Mouse (Mus musculus): ENCODE measurements at regions not wholly inside any gene's neighbourhood (a gene's known extent, or its start where the extent isn't known, plus 50 kb on each side); places are given as distances from the start of the nearest gene placed in this dataset.

DNA sequence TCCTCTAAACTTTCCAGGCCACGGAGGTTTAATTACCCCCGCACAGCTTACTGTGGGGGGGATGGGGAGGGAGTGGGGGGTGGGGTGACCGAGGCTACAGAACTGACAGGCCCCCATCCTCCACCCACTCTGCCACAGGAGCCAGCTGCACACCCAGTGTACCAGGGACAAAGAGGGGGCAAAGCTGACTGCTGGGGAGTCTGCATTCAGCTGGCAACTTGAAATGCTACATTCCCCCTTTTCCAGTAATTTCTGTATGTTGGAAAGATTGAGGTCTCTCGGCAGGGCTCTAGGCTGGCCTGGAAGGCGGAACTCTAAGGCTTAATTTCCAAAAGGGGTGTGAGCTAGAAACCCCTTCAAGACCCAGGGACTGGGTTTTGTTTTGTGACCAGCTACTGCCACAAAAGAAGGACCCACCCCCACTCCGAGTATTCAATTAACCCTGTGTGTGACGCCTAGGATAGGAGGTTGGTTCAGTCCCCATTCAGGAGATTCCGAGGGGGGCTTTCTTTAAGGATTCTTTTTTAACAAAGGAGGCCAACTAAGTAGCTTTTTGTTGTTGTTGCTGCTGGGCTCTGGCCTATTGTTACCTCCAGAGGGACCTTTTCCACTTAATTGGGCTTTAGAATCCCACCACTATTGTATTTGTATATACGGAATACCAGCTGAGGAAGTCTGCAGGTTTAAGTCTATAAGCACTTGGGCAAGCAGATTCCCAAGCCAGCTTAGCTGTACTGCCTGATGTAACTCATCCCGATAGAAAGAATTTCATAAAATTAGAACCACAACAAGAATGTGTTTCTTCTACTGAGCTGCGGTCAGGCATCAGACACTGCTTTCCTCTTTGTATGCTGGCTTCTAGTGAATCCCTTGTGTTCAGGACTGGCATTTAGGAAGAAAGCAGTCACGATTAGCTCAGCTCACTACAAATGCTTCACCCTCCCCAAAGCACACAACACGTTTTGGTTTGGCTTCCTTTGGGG, 191.2 kb downstream of the Sox11 start:
- no peak for DNase-seq (ENCODE audit: inconsistent age in 2 of 2, low spot score in 1 of 2)

DNA sequence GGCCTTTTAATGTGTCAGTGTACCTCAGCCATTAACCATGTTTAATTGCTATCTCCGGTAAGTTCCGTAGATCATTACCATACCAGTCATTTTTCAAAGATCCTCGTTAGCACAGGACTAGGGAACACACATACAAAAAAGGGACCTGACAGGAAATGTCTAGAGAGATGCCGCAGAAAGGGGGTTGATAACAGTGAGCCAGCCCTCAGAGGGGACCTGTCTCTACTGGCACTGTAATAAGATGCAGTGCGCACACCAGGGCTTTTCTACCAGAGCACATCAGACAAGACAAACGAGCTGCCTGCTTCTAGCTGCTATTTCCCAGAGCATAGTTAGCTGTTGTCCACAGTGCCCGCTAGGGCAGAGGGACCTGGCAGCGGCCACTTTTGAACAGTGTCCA, 199.1 kb downstream of the Sox11 start:
- DNase-seq (ENCODE audit: inconsistent age in 2 of 2, low spot score in 1 of 2) = no peak

DNA sequence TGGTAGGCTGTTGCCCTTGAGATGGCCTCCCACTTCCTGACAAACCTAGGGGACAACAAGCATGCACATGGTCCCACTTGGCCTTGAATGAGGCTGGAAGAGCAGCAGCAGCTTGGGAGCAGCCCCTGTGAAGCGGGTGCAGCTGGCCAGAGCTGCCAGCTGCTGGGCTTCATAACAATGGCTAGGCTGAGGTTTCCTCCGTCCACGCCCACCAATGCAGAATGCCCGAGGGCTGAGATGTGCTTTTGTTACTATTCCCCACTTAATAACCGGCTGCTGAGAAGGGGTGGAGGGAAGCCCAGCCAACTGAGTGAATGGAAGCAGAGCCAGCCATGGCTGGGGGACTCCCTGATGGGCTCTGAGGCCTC, 202.1 kb downstream of the Sox11 start:
- DNase-seq (ENCODE audit: inconsistent age in 2 of 2, low spot score in 1 of 2) = peak; percentile 12 to 29

DNA sequence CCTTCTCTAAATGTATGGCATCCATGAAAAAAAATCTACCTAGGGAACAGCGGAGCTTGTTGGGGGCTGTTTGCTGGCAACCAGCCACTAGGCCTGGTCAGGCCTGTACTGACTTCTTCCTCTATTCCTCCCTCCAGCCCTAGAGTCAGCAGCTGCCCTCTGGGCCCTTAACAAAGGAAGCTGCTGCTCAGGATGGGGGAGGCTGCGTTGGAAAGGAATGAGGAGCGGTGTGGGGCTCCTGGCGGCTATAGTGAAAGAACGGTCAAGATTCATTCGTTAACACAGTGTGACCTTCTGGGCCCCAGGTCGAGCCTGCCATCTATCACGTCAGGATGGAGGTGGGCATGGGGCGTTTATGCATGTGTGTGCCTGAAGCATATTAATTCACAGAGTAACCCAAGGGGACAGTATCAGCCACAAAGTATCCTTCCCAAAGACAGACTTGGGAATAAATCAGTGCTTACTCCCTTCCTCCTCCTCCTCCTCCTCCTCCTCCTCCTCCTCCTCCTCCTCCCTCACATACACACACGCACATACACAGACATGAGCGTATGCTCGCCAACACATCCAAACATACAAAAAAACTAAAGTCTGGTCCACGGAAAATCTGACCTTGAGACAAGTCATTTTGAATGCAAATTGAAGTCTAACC, 202.6 kb downstream of the Sox11 start:
- no peak for DNase-seq (ENCODE audit: inconsistent age in 2 of 2, low spot score in 1 of 2)

DNA sequence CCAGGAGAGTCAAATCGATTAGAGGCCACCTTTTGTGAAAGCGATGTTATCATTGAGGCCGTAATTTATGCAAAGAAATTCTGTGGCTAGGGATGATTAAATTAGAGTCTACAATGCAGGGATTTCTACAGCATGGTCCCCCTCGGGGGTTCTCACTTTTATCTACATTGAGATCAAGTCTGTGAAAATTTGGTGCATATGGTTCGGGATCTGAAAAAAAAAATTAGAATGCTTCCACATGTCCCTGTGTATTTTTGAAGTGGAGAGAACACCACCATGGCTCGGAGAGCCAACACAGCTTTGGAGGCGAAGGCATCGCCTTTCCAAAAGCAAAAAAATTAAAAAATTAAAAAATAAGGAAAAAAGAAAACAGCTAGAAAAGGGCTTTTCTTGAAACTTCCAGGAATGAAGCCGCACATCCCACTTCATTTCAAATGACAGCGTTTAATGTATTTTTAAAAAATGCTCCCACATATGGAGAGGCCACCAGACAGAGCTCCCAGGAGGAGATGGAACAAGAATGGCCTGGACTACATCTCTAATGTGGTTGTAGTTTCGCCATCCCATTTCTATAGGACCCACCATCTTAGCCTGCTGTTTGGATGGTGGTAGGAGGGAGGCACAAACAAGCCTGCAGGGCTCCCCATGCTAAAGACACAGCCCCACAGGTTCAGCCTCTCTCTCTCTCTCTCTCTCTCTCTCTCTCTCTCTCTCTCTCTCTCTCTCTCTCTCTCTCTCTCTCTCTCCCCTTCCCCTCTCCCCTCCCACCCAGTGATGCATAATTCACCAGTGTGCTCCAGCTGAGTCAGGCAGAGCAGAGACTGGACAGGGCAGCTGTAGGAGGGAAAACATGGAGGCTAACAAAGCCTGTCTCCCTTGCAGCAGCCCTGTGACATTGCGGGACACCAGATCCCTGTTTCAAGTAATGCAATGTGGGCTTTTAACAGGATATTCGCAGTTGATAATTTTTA, 203.4 kb downstream of the Sox11 start:
- no peak for DNase-seq (ENCODE audit: inconsistent age in 2 of 2, low spot score in 1 of 2)

DNA sequence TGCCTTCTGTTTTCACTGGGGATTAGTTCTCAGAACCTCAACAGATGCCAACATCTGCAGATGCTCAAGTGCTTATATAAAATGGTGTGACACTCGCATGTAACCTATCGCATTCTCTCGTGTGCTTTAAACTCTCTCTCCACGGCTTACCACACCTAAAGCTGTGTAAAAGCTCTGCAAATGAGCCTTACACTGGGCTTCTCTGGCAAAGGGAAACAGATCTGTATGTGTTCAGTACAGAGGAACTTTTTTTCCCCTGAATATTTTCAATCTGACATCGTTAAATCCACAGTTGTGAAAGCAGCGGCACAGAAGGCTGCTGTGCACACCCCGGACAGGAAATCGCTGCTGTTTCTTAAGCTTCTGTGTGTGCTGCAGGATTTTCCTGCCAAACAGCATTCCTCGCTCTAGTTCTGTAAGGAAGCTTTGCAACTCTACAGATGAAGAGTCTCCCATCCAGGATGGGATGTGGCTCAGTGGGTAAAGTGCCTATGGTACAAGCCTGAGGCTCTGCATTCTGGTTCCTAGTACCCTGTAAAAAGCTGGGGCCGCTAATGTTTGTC, 206.3 kb downstream of the Sox11 start:
- no peak for DNase-seq (ENCODE audit: inconsistent age in 2 of 2, low spot score in 1 of 2)

DNA sequence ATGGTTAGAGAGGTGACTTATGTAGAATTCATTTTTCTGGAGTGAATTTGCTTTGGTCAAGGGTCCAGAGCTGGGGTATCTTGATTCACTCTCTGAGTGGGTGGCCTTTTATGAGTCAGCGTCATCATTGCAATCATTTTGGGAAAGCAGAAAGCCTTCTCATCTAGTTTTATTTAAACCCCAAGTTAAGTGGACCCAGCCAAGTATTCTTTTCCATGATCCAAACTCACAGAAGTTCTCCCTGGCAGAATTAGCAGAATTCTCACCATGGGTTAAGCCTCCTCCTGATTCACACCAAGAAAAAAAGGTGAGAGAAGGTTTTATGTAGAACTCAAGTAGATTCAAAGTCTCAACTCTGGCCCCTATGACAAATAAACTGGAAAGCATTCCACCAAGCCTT, 211.8 kb downstream of the Sox11 start:
- no peak for DNase-seq (ENCODE audit: inconsistent age in 2 of 2, low spot score in 1 of 2)

DNA sequence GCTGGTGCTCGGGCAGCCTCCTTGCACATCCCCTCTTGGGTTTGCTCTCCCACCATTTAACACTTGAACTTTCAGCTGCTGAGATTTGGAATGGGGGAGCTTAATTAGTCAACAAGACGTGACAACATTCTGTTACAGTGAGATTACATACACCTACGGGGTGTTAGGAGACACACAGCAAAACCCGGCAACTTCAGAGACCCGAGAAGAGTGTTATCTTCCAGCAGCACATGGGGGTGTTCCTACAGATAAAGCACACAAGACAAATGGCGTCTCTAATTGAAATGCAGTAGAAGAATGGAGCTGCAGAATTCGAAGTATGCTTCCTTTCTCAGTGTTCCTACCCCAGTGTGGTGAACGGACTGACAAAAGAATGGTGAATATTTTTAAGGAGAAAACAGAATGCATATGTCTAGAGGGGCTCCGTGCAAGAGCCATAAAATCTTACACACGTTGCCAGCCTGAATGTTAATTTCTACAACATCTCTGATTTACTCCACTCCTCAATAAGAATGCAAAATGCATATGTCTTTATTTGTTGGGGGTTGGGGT, 215.2 kb downstream of the Sox11 start:
- no peak for DNase-seq (ENCODE audit: inconsistent age in 2 of 2, low spot score in 1 of 2)

DNA sequence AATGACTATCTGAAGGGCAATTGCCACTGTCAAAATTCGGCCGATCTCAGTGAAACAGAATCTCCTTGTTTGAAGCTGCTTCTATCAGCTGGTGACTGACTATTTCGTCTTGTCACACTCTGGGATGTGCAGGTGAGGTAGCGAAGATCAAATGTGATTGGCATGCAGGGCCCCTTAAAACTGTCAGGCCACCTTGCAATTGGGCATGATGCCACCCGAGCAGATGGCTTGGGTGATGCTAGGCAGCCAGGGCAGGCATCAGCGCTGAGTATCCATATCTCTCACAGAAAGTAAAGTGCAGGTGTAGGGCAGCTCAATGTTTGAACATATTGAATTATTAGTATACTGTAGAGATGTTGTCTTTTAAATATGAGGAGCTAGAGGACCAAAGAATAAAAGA, 223.8 kb downstream of the Sox11 start:
- DNase-seq (ENCODE audit: inconsistent age in 2 of 2, low spot score in 1 of 2) = no peak

DNA sequence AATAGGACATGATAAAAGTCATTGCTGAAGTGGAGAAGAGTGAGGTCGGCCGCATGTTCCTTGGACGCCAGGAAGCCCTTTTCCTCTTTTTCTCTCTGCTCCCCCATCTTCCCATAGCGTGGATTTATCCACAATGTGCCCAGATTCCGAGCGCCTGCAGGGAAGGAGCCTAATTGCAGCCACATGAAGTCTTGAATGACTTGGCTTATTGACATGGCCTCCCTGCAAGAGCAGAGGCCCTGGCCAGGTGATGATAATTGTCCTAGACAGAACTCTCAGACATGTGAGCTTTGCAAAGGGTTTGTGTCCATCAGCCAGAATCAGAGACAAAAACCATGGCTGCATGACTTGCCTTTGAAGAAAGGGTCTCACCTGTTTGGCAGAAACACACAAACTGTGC, 227.0 kb downstream of the Sox11 start:
- no peak for DNase-seq (ENCODE audit: inconsistent age in 2 of 2, low spot score in 1 of 2)

DNA sequence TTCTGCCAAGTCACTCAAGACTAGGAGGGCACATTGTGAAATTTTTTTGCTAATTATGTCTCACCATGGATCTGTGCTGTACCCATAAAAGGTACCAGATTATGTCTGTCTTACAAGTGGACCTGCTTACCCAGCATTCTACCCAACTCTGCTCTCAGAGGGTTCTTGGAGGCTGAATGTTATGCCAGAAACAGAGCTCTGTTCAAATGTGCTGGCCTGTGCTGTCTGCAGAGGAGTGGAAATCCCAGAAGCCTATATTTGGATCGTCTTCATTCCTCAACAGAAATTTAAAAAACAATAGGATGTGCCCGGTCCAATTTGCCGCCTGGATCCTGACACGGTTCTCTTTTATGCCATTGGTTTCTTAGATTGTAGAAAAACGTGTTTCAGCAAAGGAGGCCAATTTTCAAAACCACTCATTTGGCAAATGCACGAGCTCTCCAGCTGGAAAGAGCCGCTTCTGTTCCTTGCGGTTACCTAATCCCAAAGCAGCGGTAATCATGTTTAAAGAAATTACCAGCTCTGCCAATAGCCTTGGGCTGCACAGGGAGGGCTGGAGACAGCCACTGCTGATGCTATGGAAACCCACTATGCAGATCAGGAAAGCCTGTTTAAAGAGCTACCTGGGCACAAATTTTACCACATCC, 237.3 kb downstream of the Sox11 start:
- DNase-seq (ENCODE audit: inconsistent age in 2 of 2, low spot score in 1 of 2) = peak; percentile 7 to 34

DNA sequence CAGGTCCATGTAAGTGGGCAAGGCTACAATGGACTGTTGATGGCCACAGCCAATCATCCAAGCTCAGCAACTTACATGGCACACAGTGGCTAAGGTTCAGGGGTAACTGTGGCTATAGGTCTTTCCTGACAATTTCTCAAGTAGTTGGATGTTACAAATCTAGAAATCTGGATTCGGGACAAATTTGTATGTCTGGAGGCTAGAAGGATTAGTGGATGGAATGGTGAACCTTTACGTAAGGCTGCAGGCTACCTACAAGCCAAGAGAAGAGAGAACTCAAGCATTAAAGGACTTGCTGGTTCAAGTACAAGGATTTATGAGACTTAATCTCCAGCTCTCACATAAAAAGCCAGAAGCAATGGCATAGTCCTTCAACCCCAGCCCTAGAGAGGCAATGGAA, 239.4 kb downstream of the Sox11 start:
- no peak for DNase-seq (ENCODE audit: inconsistent age in 2 of 2, low spot score in 1 of 2)

DNA sequence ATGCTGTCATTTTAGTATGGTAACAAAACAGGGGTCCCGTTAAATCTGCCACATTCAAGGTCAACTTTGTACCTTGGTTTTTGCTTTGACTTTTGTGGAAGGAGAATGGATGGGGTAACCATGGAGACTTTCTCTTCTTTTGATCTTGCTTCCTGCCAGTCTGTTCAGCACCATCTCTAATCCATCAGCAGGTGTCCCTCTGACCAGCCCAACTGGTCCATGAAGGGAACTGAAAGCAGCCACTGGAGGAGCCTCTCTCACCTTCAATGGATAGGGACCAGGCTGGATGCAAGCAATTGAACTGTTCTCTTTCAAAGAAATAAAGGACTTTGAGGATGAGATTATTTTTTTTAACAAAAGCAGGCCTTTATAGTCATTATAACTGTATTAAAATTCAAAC, 253.2 kb downstream of the Sox11 start:
- no peak for DNase-seq (ENCODE audit: inconsistent age in 2 of 2, low spot score in 1 of 2)

DNA sequence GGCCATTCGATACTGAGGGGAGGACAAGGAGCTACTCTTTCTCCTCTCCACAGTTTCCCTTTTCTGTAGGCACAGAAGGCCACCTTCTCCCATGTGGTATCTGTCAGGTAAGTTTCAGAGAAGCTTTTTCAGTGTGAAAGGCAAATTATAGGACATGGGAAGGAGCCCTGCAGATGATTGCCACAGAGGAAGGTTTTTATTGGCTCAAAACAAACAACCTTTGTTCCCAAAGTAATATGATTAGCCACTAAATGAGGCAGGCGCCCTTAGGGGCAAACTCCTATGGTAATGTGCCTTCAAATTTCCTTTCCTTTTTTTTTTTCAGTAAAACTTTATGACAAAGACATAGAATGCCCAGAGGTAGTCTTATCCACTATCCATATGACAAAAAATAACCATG, 256.5 kb downstream of the Sox11 start:
- no peak for DNase-seq (ENCODE audit: inconsistent age in 2 of 2, low spot score in 1 of 2)

DNA sequence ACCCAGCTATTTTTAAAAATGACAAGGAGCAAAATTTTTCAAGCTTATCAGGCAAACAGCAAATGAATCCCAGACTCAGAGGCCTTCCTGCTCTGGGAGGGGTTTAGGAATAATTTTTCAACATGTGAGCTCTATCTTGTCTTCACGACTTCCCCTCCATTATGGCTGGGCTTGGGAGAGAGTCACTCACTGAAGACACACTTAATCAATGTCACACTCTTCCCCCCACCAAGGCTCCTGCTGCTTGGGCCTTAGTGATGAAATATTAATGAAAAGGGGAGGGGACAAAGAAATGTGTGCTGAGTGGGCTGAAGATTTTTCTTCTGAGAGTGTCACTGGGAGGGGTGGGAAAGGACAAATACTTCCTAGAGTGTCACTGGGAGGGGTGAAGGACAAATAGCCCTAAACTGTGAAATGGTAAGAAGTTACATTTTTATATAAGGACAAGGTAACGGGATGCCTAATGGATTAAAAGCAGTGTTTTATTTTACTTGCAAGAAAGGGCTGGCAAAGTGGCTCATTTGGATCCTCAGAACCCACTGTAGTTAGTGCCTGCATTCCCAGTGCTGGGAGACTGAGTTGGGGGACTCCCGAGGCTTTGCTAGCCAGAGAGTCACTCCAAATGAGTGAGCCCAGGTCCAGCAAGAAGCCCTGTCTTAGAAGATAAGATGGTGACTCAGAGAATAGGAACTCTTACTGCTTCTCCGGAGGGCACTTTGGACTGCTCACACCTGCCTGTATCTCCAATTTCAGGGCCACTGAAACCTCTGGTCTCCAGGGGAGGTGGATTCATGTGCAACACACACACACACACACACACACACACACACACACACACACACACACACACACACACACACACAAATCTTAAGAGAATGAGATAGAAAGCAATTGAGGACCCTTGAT, 258.5 kb downstream of the Sox11 start:
- no peak for DNase-seq (ENCODE audit: inconsistent age in 2 of 2, low spot score in 1 of 2)

DNA sequence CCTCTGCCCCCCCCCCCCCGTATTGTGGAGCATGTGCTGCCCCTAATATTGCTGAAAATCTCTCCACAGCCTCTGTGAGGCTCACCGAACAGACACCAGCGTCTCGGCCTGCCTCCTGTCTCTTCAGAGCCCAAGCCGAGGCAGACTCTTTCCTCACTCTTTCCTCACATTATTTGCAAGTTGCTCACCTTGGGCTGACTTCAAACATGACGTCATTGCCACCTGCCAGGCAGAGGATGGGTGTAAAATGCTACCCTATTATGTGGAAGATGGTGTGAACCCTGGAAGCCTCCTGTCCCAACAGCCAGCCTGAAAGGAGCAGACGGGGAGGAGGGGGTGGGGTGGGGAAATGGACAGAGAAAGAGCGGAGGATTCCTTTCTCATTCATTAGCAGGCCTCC, 259.3 kb downstream of the Sox11 start:
- DNase-seq (ENCODE audit: inconsistent age in 2 of 2, low spot score in 1 of 2) = no peak

DNA sequence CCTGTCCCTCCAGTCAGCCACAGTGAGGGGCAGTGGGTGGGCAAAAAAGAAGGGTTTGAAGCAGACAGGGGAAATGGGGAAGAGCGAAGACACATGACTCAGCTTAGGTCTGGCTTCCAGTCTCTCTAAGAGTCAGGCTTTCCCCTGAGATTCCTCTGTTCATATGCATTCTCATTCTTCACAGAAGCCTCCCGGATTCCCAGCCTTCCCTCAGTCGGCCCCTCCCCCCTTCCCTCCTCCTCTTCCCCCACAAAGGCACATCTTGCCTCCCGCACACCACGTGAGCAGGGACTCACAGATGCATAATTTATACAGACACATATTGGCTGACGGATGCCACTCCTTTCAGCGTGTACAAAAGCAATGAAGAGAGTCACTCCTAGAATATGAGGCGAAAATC, 259.8 kb downstream of the Sox11 start:
- DNase-seq (ENCODE audit: inconsistent age in 2 of 2, low spot score in 1 of 2) = no peak

DNA sequence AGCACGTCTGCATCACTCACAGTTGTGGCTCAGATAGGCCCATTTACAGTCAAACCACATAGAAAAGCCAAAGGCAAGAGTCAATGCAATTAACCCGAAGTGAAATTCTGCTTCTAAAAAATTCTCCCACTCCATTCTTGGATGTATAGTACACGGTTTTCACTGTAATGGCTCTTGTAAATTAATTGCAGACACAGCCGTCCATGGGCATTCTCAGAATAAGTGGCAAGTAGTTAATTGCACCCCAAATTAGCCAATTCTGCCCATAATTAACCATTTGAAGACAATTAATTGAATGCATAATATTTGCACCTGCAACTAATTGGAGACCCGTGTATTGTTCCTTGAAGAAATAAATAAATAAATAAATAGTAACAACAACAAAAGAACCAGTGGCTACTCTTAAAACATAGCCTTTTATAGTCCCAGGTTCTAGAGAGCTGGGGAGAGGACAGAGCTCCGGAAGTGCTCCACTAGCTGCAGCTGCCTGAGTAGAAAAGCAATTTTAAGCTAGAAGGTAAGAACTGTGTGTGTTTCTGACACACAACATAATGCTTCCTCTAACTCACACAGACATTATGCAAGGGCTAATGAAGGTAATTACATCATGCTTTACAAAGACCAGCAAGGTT, 266.2 kb downstream of the Sox11 start:
- DNase-seq (ENCODE audit: inconsistent age in 2 of 2, low spot score in 1 of 2) = no peak

DNA sequence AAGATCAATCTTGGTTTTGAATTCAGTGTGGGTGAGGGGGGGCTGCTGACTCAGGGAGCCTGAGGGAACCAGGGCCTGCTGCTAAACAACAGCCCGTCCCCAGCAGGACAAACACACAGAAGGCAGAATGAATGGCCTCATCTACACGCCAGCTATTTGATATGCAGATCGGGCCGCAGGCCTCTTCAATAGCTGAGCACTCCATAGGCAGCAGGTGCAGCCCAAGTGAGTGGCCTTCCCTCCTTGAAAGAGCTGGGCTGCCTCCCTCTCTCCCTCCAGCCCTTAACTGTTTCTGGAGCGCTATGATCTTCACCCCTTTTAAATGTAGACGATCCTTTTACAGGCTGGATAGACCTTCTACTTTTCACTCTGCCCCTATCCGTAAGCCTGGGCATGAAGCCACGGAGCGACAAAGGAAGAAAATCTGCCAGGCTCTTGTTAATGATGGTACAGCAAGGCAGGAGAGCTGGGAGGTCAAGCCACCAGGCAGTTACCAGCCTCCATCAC, 277.3 kb downstream of the Sox11 start:
- DNase-seq (ENCODE audit: inconsistent age in 2 of 2, low spot score in 1 of 2) = no peak

Measured in adrenal gland, adult (tissue).